Mouse (Mus musculus) intestine, postnatal 0 days (tissue): ENCODE measurements around the gene Znhit1. TPM values are rescaled to one million over a fixed set of nuclear protein-coding genes. Genes with fewer than 3 reads are reported as not detected.

Experiments
- ATAC-seq: fragments of 200-750 bp; cut with Nextera tagmentation; 2 replicates; pipeline ENCODE4 v1.8.0; 2017; ENCODE audit warnings: mild to moderate bottlenecking, moderate TSS enrichment, moderate library complexity
- H3K27ac ChIP-seq: fragments of 300-500 bp; sonication (generic); 2 replicates; pipeline ENCODE4 v1.5.1; 2014; ENCODE audit warnings: mild to moderate bottlenecking, low read depth, low read length, moderate library complexity
- H3K27me3 ChIP-seq: fragments of 300-500 bp; sonication (generic); replicated peaks from 2 replicates; pipeline ENCODE4 v1.6.1; 2014; ENCODE audit warnings: low read length, mixed read lengths; ENCODE audit not compliant: control insufficient read depth, insufficient read depth
- H3K36me3 ChIP-seq: fragments of 300-500 bp; sonication (generic); 2 replicates; pipeline ENCODE4 v1.6.1; 2014; ENCODE audit warnings: mild to moderate bottlenecking, moderate library complexity; ENCODE audit not compliant: control insufficient read depth, insufficient read depth
- H3K4me1 ChIP-seq: fragments of 300-500 bp; sonication (generic); replicated peaks from 2 replicates; pipeline ENCODE4 v1.6.1; 2014; ENCODE audit warnings: antibody characterized with exemption, low read length, mixed read lengths; ENCODE audit not compliant: control insufficient read depth, insufficient read depth
- H3K4me2 ChIP-seq: fragments of 300-500 bp; sonication (generic); replicated peaks from 2 replicates; pipeline ENCODE4 v1.6.1; 2014; ENCODE audit warnings: low read depth, mild to moderate bottlenecking, moderate library complexity
- H3K4me3 ChIP-seq: fragments of 300-500 bp; sonication (generic); 2 replicates; pipeline ENCODE4 v1.5.1; 2014; ENCODE audit warnings: low read depth, low read length
- H3K9ac ChIP-seq: fragments of 300-500 bp; sonication (generic); 2 replicates; pipeline ENCODE4 v1.6.1; 2014; ENCODE audit warnings: mild to moderate bottlenecking, low read depth, low read length
- H3K9me3 ChIP-seq: fragments of 300-500 bp; sonication (generic); 2 replicates; pipeline ENCODE4 v1.6.1; 2016; ENCODE audit warnings: mixed run types; ENCODE audit not compliant: control insufficient read depth
- CTCF ChIP-seq: sonication (generic); IDR thresholded peaks from 2 replicates; pipeline ENCODE4 v1.5.1; 2016; ENCODE audit warnings: low read depth, mild to moderate bottlenecking, control low read depth, antibody characterized with exemption, moderate library complexity
- WGBS: fragments of 180-500 bp; shearing (Covaris S2); extraction: QIAGEN DNeasy Blood & Tissue Kit; methylation state at CpG from one replicate; pipeline ENCODE4 v1.1.7; 2014; 5-methylcytosine and 5-hydroxymethylcytosine counted together
- polyA plus RNA-seq: library from polyadenylated mRNA; unstranded; fragments of >200 nt; fragmentation: Nextera tagmentation; extraction: Ambion mirVana; gene quantifications from 2 replicates; pipeline ENCODE4 v1.2.1, GENCODE M21; 2015

Znhit1 gene
- 84.6 and 91.1 TPM in 2 replicates for polyA plus RNA-seq

DNA sequence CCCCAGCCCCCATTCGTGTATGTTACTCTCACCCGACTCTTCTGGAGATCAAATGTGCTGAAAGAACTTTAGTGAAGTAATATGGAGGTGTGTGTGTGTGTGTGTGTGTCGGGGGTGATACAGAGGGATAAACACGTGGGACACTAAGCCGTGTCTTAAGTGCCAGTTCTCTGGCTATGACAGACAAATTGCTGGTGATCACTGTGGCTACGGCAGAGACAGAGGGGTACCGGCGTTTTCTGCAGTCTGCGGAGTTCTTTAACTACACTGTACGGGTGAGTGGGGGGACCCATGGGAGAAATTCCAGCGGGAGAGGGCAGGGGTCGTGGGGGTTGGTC lies at the start of gene Znhit1:
Znhit1 (minus strand) TSS at position 88 of the 338 bp plus-strand sequence.
- Histone ChIP-seq H3K27me3 (no peaks in the 10 kb centered on the region), H3K27ac (peak within 1 kb of the TSS; percentile 80), H3K9ac (peak within 1 kb of the TSS; percentile 63), H3K4me1 (no peaks in the 10 kb centered on the region), H3K9me3 (no peaks in the 10 kb centered on the region), H3K4me2 (peak within 1 kb of the TSS; percentile 98), H3K36me3 (peaks cover 35% of the 10 kb centered on the region), H3K4me3 (peak within 1 kb of the TSS; percentile 96)
- 4% methylated on average over 12 of the region's 12 CpGs for WGBS
- no peak for ATAC-seq
- TF ChIP-seq CTCF, result no peak

- Histone ChIP-seq H3K27me3 (peaks cover 9% of the 10 kb centered on the region), H3K36me3 (peaks cover 55% of the 10 kb centered on the region), H3K4me2 (no peak overlapping the region), H3K27ac (no peak overlapping the region), H3K4me1 (peaks cover 8% of the 10 kb centered on the region; the same call in 1 of the 2 replicates), H3K4me3 (no peak overlapping the region), H3K9me3 (no peaks in the 10 kb centered on the region), H3K9ac (no peak overlapping the region)
- WGBS, result 82% methylated on average over 13 of the region's 13 CpGs
- TF ChIP-seq CTCF, result no peak
- no peak for ATAC-seq
These were observed 48.4 kb upstream of the Znhit1 start for GRCm38 (mm10) chr5:137036211-137036610.

DNA sequence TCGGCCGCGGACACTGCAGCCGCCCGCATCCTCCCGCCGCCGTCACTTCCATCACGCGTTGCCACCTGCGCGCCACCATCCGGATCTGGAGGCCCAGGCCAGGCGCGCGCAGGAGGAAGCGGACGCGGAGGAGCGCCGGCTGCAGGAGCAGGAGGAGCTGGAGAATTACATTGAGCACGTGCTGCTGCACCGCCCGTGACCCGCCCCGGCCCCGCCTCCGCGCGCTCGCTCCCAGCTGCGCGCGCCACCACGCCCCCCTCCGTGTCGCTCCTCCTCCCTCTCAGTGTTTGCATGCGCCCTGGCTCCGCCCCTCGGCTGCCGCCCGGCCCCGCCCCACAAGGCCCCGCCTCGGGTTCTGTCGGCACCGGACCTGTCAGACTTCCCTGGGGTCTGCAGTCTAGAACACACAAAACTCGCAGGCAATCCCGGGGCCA lies 44.8 kb upstream of the Znhit1 start:
- Histone ChIP-seq H3K27me3 (peaks cover 44% of the 10 kb centered on the region), H3K27ac (no peak overlapping the region), H3K9ac (peak overlapping the region; percentile 35; the same call in 1 of the 2 replicates), H3K4me1 (peaks cover 8% of the 10 kb centered on the region; the same call in 1 of the 2 replicates), H3K4me3 (peak overlapping the region; percentile 38), H3K9me3 (no peaks in the 10 kb centered on the region), H3K4me2 (peak overlapping the region; percentile 78), H3K36me3 (peaks cover 26% of the 10 kb centered on the region)
- peak; percentile 83 for ATAC-seq
- WGBS, result under 1% methylated on average over 47 of the region's 49 CpGs
- TF ChIP-seq CTCF, result peak; percentile 35; the same call in 1 of the 2 replicates

DNA sequence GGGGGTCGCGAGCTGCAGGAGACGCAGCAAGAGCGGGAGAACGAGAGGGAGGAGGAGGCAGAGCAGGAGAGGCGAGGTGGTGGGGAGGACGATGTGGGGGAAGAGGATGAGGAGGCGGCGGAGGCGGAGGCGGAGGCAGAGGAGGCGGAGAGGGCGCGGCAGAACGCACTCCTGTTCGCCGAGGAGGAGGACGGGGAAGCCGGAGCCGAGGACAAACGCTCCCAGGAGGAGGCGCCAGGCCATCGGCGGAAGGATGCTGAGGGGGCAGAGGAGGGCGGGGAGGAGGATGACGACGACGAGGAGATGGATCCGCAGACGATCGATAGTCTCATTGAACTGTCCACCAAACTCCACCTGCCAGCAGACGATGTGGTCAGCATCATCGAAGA lies 44.2 kb upstream of the Znhit1 start:
- Histone ChIP-seq H3K9ac (no peak overlapping the region), H3K4me2 (peak overlapping the region; percentile 78), H3K36me3 (peaks cover 20% of the 10 kb centered on the region), H3K27me3 (peaks cover 48% of the 10 kb centered on the region), H3K9me3 (no peaks in the 10 kb centered on the region), H3K4me1 (peaks cover 8% of the 10 kb centered on the region; the same call in 1 of the 2 replicates), H3K27ac (no peak overlapping the region), H3K4me3 (peak overlapping the region; percentile 38)
- under 1% methylated on average over 32 of the region's 33 CpGs for WGBS
- no peak for ATAC-seq
- peak; percentile 40 for TF ChIP-seq CTCF

- no peak for TF ChIP-seq CTCF
- H3K4me1 ChIP-seq, result peaks cover 8% of the 10 kb centered on the region; the same call in 1 of the 2 replicates
- ATAC-seq, result no peak
- H3K9ac ChIP-seq, result 0 out of 2 replicates have a peak overlapping the region, but pooled peaks have one; percentile 7
- no peak overlapping the region for H3K27ac ChIP-seq
- peaks cover 51% of the 10 kb centered on the region for H3K27me3 ChIP-seq
- no peaks in the 10 kb centered on the region for H3K9me3 ChIP-seq
- WGBS, result under 1% methylated on average over 78 of the region's 78 CpGs
- H3K4me2 ChIP-seq, result peak overlapping the region; percentile 78
- peaks cover 14% of the 10 kb centered on the region for H3K36me3 ChIP-seq
- peak overlapping the region; percentile 38 for H3K4me3 ChIP-seq
These were observed 43.5 kb upstream of the Znhit1 start for GRCm38 (mm10) chr5:137031076-137032032.

DNA sequence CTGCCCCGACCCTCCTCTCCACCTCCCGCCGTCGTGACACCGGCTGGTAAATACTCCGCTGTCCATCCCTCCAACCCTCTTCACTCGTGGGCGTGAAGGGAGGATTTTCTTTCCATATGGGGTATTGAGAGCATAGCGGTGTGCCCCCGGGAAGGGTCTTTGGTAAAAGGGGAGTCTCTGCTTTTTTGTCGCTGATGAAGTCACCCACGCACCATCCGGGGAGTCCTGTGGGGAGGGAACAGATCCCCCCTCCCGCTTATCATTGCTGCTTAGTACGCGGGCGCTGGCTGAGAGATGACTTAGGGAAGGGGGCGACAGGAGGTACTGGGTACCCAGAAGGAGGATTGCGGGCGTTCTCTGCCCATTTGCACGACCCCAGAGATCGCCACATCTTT lies 42.6 kb upstream of the Znhit1 start:
- peaks cover 5% of the 10 kb centered on the region; the same call in 1 of the 2 replicates for H3K36me3 ChIP-seq
- no peak overlapping the region for H3K9ac ChIP-seq
- no peak overlapping the region; the same call in 1 of the 2 replicates for H3K4me3 ChIP-seq
- ATAC-seq, result no peak
- WGBS, result 17% methylated on average over 22 of the region's 22 CpGs
- no peak overlapping the region for H3K27ac ChIP-seq
- peaks cover 59% of the 10 kb centered on the region for H3K27me3 ChIP-seq
- H3K9me3 ChIP-seq, result no peaks in the 10 kb centered on the region
- no peak for TF ChIP-seq CTCF
- H3K4me1 ChIP-seq, result peaks cover 8% of the 10 kb centered on the region; the same call in 1 of the 2 replicates
- peak overlapping the region; percentile 71 for H3K4me2 ChIP-seq
